Mouse (Mus musculus) left cerebral cortex, adult 9 months (tissue): Measurements from ENCODE around the gene Tacr1.
"Not testable (repeated sequence)": the region's sequence is repeated elsewhere in the genome, so short reads cannot be mapped to it uniquely, and the experiment has no call there.

Source experiments
- DNase-seq, 2 experiments: peaks; one replicate each; pipeline ENCODE4 v3.0.0; 2022; ENCODE audit warnings: low spot score in 2 of 2

Tacr1 gene

GRCm38 (mm10) chr6:82401595-82402451, at the start of gene Tacr1:
TSS of gene Tacr1 (plus strand) at chr6:82402334.
- DNase-seq: peak in 1 of 2 experiments; percentile 42

- no peak for DNase-seq
These were observed 26.0 kb upstream of the Tacr1 start for GRCm38 (mm10) chr6:82376144-82376543.

- no peak for DNase-seq
These were observed 18.6 kb upstream of the Tacr1 start for GRCm38 (mm10) chr6:82383556-82383955.

GRCm38 (mm10) chr6:82402501-82403495, 664 bp downstream of the Tacr1 start:
- peak in 1 of 2 experiments; percentile 11 for DNase-seq

- no peak for DNase-seq
These were observed 16.2 kb downstream of the Tacr1 start for GRCm38 (mm10) chr6:82418367-82418766.

GRCm38 (mm10) chr6:82420222-82420621, 18.1 kb downstream of the Tacr1 start:
- DNase-seq: no peak

- no peak for DNase-seq
These were observed 26.8 kb downstream of the Tacr1 start for GRCm38 (mm10) chr6:82428890-82429289.

- no peak for DNase-seq
These were observed 27.6 kb downstream of the Tacr1 start for GRCm38 (mm10) chr6:82429766-82430165.

- DNase-seq: peak in 1 of 2 experiments; percentile 48
These were observed 35.0 kb downstream of the Tacr1 start for GRCm38 (mm10) chr6:82437174-82437573.

GRCm38 (mm10) chr6:82452206-82453095, 50.3 kb downstream of the Tacr1 start:
- not testable (repeated sequence) for DNase-seq

- no peak for DNase-seq
These were observed 53.1 kb downstream of the Tacr1 start for GRCm38 (mm10) chr6:82455245-82455644.

- DNase-seq: no peak
These were observed 55.1 kb downstream of the Tacr1 start for GRCm38 (mm10) chr6:82457163-82457763.

GRCm38 (mm10) chr6:82458762-82459389, 56.7 kb downstream of the Tacr1 start:
- DNase-seq: no peak

GRCm38 (mm10) chr6:82463171-82463570, 61.0 kb downstream of the Tacr1 start:
- no peak for DNase-seq

GRCm38 (mm10) chr6:82474477-82474876, 72.3 kb downstream of the Tacr1 start:
- no peak for DNase-seq

GRCm38 (mm10) chr6:82483842-82484241, 81.7 kb downstream of the Tacr1 start:
- DNase-seq: peak in 1 of 2 experiments; percentile 3

GRCm38 (mm10) chr6:82494481-82494880, 92.3 kb downstream of the Tacr1 start:
- DNase-seq: no peak

- DNase-seq: no peak
These were observed 108.8 kb downstream of the Tacr1 start for GRCm38 (mm10) chr6:82510843-82511416.

GRCm38 (mm10) chr6:82519626-82520025, 117.5 kb downstream of the Tacr1 start:
- no peak for DNase-seq

GRCm38 (mm10) chr6:82522567-82522966, 120.4 kb downstream of the Tacr1 start:
- no peak for DNase-seq
